Mouse (Mus musculus): ENCODE results near the gene Tpbpa.
"Not testable (repeated sequence)": the region's sequence is repeated elsewhere in the genome, so short reads cannot be mapped to it uniquely, and the experiment has no call there.

Tpbpa gene

DNA sequence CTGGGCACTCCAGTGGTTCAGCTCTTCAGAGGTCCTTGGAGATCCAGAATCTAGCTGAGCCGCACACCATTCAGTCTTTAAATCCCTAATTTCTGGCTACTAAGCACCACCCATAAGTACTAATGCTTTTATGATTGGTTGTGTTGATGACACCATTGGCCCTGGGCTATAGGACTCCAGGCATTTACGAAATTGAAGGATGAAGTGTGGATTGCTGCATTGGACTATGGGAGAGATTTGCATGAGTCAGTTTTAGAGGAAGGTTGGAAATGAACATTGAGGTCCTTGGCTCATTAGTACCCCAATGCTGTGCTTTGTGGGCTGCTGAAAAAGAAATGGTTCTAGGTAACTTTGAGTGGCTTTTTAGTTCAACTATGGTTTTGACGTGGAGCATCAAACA lies at the start of gene Tpbpa:
Gene Tpbpa, minus strand, starts transcription at position 101 of the 400 bp plus-strand sequence.
- DNase-seq = not testable (repeated sequence)

DNA sequence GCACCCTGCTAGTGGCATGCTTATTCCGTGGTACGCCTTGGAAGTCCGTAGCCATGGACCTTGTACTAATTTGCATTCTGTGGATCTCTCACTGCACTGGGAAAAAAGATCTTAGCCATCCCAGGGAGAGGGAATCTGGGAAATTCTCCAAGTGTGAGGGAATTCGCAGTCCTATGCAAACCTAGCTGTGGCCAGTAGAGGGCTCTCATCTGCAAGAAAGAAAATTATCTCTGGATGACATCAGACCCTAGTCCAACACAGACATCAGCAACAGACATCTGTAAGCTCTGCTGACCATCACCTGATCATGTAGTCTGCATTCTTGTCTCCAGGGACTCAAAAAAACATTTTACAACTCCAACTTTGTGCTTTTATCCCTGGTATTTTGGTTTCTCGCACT lies 45.1 kb upstream of the Tpbpa start:
- DNase-seq = not testable (repeated sequence)

DNA sequence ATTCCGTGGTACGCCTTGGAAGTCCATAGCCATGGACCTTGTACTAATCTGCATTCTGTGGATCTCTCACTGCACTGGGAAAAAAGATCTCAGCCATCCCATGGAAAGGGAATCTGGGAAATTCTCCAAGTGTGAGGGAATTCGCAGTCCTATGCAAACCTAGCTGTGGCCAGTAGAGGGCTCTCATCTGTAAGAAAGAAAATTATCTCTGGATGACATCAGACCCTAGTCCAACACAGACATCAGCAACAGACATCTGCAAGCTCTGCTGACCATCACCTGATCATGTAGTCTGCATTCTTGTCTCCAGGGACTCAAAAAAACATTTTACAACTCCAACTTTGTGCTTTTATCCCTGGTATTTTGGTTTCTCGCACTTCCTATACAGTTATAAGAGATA lies 30.5 kb upstream of the Tpbpa start:
- not testable (repeated sequence) for DNase-seq

DNA sequence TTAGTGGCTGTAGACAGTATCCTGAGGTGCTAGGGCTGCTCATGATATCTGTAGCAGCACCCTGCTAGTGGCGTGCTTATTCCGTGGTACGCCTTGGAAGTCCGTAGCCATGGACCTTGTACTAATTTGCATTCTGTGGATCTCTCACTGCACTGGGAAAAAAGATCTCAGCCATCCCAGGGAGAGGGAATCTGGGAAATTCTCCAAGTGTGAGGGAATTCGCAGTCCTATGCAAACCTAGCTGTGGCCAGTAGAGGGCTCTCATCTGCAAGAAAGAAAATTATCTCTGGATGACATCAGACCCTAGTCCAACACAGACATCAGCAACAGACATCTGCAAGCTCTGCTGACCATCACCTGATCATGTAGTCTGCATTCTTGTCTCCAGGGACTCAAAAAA lies 22.2 kb upstream of the Tpbpa start:
- not testable (repeated sequence) for DNase-seq

DNA sequence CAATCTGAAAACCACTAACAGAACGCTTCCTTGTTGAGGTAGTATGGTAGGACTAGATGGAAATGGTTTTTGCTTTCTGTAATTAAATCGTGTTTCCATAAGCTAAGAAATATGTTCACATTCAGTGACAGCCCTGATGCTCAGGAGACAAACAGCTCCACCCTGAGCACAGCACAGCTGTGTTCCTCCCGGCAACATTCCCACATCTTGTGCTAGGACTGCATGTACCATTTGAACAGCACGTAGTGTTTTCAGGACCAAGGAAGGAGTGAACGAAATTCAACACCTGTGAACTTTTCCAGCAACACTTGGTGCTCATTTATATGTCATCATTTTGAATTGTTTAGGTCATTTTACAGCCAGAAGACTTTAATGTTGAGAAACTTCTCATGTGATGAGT lies 19.9 kb upstream of the Tpbpa start:
- no peak for DNase-seq

DNA sequence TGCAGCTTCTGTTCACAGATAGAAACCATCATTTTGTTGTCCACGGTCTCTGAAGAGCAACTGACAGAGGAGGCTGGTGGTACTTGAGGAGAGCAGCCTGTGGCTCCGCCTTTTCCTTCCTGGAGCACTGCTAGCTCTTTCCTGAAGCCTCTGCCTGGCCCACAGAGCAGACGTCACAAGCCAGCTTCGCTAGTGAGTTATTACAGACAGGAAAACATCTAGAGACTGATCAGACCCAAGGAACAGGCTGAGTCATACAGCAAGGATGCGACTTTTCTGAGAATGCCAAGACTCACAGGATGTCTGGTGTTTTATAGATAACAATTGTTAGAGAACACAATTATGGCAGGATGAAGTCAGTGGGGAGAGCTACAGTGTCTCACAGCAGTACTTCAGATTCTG lies 5.3 kb downstream of the Tpbpa start, which contains the start of the genes Gm49391 and Ctla2a:
Gene Gm49391, minus strand, starts transcription at position 72 of the 402 bp plus-strand sequence.
Gene Ctla2a, minus strand, starts transcription at position 126 of the 402 bp plus-strand sequence.
- DNase-seq = no peak

DNA sequence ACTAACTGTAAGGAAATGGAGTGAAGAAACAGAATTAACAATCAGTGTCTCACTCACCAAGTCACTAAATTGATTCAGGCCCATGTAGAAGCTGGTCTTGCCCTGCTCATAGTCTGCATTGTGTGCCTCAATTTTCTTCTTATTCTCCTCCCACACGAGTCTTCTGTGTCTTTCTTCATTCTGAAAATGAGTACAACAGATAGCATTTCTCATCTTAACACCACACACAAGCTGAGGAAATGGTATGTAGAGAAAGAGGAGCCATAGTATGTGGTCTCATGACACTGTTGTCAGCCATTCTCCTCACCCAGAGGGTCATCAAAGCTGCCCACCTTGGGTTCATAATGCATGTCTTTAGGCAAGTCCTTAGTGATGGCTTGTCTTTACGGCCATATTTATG lies 6.3 kb downstream of the Tpbpa start, which contains the start of gene Gm49393:
Gene Gm49393, minus strand, starts transcription at position 101 of the 400 bp plus-strand sequence.
- DNase-seq = not testable (repeated sequence)

DNA sequence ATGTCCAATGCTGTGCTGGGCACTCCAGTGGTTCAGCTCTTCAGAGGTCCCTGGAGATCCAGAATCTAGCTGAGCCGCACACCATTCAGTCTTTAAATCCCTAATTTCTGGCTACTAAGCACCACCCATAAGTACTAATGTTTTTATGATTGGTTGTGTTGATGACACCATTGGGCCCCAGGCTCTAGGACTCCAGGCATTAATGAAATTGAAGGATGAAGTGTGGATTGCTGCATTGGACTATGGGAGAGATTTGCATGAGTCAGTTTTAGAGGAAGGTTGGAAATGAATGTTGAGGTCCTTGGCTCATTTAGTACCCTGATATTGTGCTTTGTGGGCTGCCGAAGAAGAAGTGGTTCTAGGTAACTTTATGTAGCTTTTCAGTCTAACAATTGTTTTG lies 37.0 kb downstream of the Tpbpa start, which contains the start of gene Tpbpb:
Gene Tpbpb, minus strand, starts transcription at position 101 of the 400 bp plus-strand sequence.
- DNase-seq = not testable (repeated sequence)

DNA sequence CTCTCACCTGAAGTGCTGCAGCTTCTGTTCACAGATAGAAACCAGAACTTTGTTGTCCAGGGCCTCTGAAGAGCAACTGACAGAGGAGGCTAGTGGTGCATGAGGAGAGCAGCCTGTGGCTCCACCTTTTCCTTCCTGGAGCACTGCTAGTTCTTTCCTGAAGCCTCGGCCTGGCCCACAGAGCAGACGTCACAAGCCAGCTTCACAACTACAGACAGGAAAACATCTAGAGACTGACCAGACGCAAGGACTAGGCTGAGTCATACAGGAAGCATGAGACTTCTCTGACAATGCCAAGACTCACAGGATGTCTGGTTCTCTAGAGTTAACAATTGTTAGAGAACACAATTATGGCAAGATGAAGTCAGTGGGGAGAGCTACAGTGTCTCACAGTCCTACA lies 44.5 kb downstream of the Tpbpa start, which contains the start of gene Ctla2b:
Gene Ctla2b, minus strand, starts transcription at position 120 of the 400 bp plus-strand sequence.
- DNase-seq = no peak

DNA sequence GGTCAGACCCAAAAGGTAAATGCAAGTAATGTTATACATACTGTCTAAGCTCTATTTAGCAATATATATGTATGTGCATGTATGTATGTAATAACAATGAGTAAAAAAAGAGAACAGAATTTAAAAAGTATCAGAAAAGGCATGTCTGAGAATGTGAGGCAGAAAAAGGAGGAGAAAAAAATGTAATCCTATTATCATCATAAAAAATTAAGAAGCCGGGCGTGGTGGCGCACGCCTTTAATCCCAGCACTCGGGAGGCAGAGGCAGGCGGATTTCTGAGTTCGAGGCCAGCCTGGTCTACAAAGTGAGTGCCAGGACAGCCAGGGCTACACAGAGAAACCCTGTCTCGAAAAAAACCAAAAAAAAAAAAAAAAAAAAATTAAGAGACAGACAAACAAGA lies 45.0 kb downstream of the Tpbpa start, which contains the start of gene Gm49392:
Gene Gm49392, minus strand, starts transcription at position 101 of the 400 bp plus-strand sequence.
- DNase-seq = not testable (repeated sequence)

DNA sequence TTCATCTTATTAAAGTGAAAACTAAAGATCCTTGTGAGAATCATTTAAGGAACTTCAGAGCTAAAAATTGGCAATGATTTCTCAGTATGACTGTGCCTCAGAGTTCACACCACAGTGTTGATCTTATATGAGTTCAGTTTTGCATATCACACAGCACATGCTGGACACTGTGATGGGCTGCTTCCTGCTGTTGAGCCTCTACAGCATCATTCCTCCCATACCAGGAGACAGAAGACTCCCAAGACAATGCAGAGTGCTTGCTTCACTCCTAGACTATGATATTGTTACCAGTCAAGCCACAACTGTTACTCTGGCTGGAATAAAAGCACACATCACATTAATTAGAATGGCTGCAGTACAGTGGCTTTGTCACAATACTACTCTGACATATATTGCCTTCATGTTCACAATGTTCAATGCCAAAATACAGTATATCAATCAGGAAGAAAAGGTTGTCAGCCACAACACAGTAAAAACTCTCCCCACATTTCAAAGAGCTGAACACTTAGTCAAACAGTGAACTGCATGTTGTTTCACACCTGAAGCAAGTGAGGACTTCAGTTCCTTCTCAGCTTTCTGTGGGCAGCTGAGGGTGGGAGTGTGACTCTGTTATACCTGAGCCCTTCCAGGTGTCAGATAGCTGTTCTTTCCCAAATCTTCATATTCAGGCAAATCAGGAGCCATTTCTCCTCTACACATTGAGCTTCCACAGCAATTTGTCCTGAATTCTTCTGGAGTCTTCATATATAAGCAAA lies 46.2 kb downstream of the Tpbpa start:
- DNase-seq = no peak

DNA sequence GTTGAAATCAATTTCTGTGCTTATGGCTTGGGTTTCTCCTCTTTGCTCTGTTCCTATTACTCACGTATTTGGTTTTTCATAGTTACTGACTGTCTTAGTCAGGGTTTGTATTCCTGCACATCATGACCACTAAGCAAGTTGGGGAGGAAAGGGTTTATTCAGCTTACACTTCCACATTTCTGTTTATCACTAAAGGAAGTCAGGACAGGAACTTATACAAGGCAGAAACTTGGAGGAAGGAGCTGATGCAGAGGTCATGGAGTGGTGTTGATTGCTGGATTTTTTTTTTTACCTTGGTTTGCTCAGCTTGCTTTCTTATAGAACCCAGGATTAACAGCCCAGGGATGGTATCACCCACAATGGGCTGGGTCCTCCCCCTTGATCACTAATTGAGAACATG lies 49.5 kb downstream of the Tpbpa start:
- DNase-seq = no peak

Data from B cell, adult 2 months (primary cell).